Mouse (Mus musculus) embryonic facial prominence, embryonic 10.5 days (tissue): ENCODE results near the gene BC107364. TPM values are rescaled to one million over a fixed set of nuclear protein-coding genes. Genes with fewer than 3 reads are reported as not detected.
"Not testable (repeated sequence)": the region's sequence is repeated elsewhere in the genome, so short reads cannot be mapped to it uniquely, and the experiment has no call there.

Experiments used
- DNase-seq: peaks from one replicate; pipeline ENCODE4 v3.0.0-alpha.2; 2017; ENCODE audit warnings: low spot score
- H3K27ac ChIP-seq: fragments of 300-500 bp; sonication (generic); replicated peaks from 2 replicates; pipeline ENCODE4 v1.5.1; 2016; ENCODE audit warnings: mild to moderate bottlenecking
- H3K27me3 ChIP-seq: fragments of 300-500 bp; sonication (generic); replicated peaks from 2 replicates; pipeline ENCODE4 v1.6.1; 2016; ENCODE audit warnings: low read depth, mild to moderate bottlenecking; ENCODE audit not compliant: poor library complexity, severe bottlenecking
- H3K36me3 ChIP-seq: fragments of 300-500 bp; sonication (generic); replicated peaks from 2 replicates; pipeline ENCODE4 v1.6.1; 2016; ENCODE audit warnings: mild to moderate bottlenecking, moderate library complexity
- H3K4me1 ChIP-seq: fragments of 300-500 bp; sonication (generic); 2 replicates; pipeline ENCODE4 v1.6.1; 2016
- H3K4me3 ChIP-seq: fragments of 300-500 bp; sonication (generic); 2 replicates; pipeline ENCODE4 v1.5.1; 2016; ENCODE audit warnings: mild to moderate bottlenecking, moderate library complexity
- H3K9me3 ChIP-seq: fragments of 300-500 bp; sonication (generic); 2 replicates; pipeline ENCODE4 v1.6.1; 2016; ENCODE audit warnings: mild to moderate bottlenecking
- WGBS: fragments of 180-500 bp; shearing (Covaris S2); methylation state at CpG from one replicate; pipeline ENCODE4 v1.1.7; 2016; 5-methylcytosine and 5-hydroxymethylcytosine counted together
- polyA plus RNA-seq: library from polyadenylated mRNA; unstranded; fragments of >200 nt; fragmentation: Nextera tagmentation; extraction: Ambion mirVana; gene quantifications from 2 replicates; pipeline ENCODE4 v1.2.1, GENCODE M21; 2016

The BC107364 gene
- polyA plus RNA-seq: not detected in 2 replicates

DNA sequence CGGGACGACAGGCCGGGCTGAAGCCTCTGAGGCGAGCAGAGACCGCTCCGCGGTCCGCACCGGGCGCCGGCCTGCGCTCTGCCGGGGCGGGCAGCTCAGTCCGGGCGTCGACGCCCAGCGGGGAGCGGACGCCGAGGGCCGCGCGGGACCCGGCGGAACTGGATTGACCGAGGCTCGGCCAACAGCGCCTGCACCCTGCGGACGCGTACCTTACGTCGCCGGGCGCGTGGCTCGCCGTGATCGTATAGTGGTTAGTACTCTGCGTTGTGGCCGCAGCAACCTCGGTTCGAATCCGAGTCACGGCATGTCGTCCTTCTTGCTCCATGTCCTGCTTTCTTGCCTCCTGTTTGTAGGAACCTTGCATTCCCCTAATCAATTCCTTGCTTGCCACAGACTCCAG, at the start of gene BC107364:
Gene BC107364 (minus strand): TSS at position 45 of the 400 bp plus-strand sequence.
- not testable (repeated sequence) for H3K4me3 ChIP-seq, H3K27ac ChIP-seq, H3K36me3 ChIP-seq, H3K4me1 ChIP-seq, H3K9me3 ChIP-seq, DNase-seq
- H3K27me3 ChIP-seq: peaks cover 14% of the 10 kb centered on the region
- WGBS: no CpG with 5 or more reads among the region's 48 CpGs

DNA sequence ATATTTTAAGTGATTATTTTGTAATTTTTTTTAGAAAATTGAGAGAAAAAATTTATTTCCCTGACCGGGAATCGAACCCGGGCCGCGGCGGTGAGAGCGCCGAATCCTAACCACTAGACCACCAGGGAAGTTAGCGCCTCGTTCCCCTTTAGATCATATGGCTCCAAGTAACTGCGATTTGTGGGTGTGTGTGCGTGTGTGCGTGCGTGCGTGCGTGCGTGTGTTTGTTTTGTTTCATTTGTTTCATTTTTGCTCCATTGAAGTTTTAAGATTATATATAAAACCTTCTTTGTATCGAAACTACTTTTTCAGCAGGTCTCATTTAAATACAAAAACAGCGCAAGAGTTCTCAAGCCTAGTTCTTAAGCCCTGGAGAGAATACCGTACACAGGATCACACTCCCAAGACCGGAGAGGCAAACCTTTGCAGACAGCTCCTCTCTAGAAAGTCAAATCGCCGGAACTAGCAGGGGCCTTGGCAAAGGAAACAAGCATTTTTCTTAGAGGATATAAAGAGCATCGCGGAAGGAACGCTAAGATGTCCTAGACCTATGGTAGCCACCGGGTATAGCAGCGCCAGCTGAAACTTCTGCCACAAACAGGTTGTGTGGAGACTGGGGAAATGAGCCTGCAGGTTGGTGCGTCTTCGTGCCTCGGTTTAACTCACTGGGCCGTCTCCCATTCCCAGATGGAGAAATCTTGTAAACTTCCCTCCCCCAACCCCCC, 49.4 kb upstream of the BC107364 start:
- H3K36me3 ChIP-seq: no peaks in the 10 kb centered on the region
- WGBS: under 1% methylated on average over 32 of the region's 32 CpGs
- peak; percentile 90 for DNase-seq
- H3K27ac ChIP-seq: peak overlapping the region; percentile 82
- H3K27me3 ChIP-seq: no peaks in the 10 kb centered on the region
- H3K4me1 ChIP-seq: peaks cover 17% of the 10 kb centered on the region; the same call in 1 of the 2 replicates
- H3K9me3 ChIP-seq: no peaks in the 10 kb centered on the region
- peak overlapping the region; percentile 78 for H3K4me3 ChIP-seq

GRCm38 (mm10) chr3:96500691-96501265, 48.7 kb upstream of the BC107364 start:
- peak; percentile 79 for DNase-seq
- Histone ChIP-seq H3K27me3 (no peaks in the 10 kb centered on the region), H3K4me1 (peaks cover 22% of the 10 kb centered on the region; the same call in 1 of the 2 replicates), H3K27ac (peak overlapping the region; percentile 82), H3K36me3 (no peaks in the 10 kb centered on the region), H3K9me3 (no peaks in the 10 kb centered on the region), H3K4me3 (peak overlapping the region; percentile 78)
- under 1% methylated on average over 19 of the region's 19 CpGs for WGBS

DNA sequence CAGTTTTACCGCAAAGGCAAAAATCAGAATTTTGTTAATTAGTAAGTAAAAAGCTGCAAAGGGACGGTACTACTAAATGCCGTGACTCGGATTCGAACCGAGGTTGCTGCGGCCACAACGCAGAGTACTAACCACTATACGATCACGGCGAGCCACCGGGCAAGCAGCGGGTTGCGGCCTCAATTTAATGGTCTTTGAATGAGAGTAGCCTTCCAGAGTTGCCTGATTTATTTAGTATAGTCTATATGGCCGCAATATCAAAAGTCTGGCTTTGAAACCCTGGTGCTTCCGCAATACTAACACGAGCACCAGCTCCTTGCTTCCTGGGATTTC, 48.1 kb upstream of the BC107364 start:
- H3K4me1 ChIP-seq: peaks cover 22% of the 10 kb centered on the region; the same call in 1 of the 2 replicates
- peak overlapping the region; percentile 85 for H3K27ac ChIP-seq
- under 1% methylated on average over 17 of the region's 17 CpGs for WGBS
- no peaks in the 10 kb centered on the region for H3K9me3 ChIP-seq
- peak overlapping the region; percentile 78 for H3K4me3 ChIP-seq
- H3K36me3 ChIP-seq: no peaks in the 10 kb centered on the region
- DNase-seq: peak; percentile 93
- no peaks in the 10 kb centered on the region for H3K27me3 ChIP-seq

GRCm38 (mm10) chr3:96499481-96500288, 47.6 kb upstream of the BC107364 start:
- Histone ChIP-seq H3K27ac (peak overlapping the region; percentile 85), H3K4me3 (peak overlapping the region; percentile 78), H3K36me3 (no peaks in the 10 kb centered on the region), H3K4me1 (peaks cover 22% of the 10 kb centered on the region; the same call in 1 of the 2 replicates), H3K27me3 (no peaks in the 10 kb centered on the region), H3K9me3 (no peaks in the 10 kb centered on the region)
- DNase-seq: peak; percentile 85
- under 1% methylated on average over 36 of the region's 36 CpGs for WGBS

DNA sequence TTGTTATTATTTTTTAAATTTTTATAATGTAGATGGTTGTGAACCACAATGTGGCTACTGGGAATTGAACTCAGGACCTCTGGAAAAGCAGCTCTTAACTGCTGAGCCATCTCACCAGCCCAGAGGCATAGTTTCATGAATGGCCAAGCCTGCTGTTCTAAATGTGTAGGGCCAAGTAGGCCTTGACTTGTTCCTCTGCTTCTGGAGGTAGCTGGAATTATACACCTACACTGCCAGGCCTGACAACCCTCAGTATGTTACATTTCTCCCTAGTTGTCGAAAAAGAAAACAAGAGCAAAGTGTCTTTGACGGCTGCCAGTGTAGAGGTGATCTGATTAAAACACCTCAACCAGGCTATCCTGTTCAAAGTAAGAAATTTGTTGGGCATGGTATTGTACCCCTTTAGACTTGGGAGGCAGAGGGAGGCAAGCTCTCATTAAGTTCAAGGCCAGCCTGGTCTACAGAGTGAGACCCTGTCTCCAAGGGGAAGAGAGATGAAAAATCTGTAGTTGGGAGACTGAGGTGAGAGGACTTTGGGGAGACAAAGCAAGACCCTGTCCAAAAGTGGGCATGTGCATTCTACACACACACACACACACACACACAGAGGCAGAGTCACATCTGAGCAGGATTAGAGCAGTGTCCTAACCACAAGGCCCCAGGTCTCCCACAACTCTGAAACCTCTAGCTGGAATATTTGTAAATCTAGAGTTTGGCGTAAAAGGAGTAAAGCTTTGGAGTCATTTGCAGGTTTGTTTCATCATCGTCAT, 46.6 kb upstream of the BC107364 start:
- 0 out of 2 replicates have a peak overlapping the region, but pooled peaks have one; percentile 6 for H3K27ac ChIP-seq
- H3K4me1 ChIP-seq: peaks cover 22% of the 10 kb centered on the region; the same call in 1 of the 2 replicates
- no peaks in the 10 kb centered on the region for H3K36me3 ChIP-seq
- H3K4me3 ChIP-seq: peak overlapping the region; percentile 78
- H3K27me3 ChIP-seq: no peaks in the 10 kb centered on the region
- no peak for DNase-seq
- H3K9me3 ChIP-seq: no peaks in the 10 kb centered on the region
- whole genome bisulfite sequencing: 86% methylated on average over 4 of the region's 4 CpGs

DNA sequence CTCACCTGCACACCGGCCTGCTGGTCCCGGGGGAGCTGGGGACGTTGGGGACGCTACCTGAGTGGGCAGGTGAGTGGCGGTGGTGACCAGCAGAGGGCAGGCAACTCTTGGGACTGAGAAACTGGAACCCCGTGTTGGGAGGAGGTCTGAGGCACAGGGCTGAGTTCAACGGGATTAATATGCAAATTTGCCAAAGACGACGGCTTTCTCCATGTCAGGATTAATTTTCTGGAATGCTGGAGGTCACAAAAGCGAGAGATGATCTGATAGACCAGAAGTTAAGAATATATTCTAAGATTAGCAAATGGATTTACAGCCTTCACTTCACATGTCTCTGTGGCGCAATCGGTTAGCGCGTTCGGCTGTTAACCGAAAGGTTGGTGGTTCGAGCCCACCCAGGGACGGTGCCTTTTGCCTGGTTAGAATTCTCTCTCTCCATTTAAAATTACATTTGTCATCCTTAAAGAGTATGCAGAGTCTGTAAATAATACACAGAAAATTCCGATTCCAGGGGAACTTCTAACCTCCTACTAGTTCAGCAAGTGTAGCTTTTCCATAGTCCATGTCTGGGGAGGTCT, 45.4 kb upstream of the BC107364 start:
- H3K27ac ChIP-seq: peak overlapping the region; percentile 73
- under 1% methylated on average over 19 of the region's 19 CpGs for WGBS
- DNase-seq: peak; percentile 85
- no peaks in the 10 kb centered on the region for H3K9me3 ChIP-seq
- peak overlapping the region; percentile 76 for H3K4me3 ChIP-seq
- H3K4me1 ChIP-seq: peaks cover 17% of the 10 kb centered on the region; the same call in 1 of the 2 replicates
- H3K27me3 ChIP-seq: no peaks in the 10 kb centered on the region
- H3K36me3 ChIP-seq: no peaks in the 10 kb centered on the region

DNA sequence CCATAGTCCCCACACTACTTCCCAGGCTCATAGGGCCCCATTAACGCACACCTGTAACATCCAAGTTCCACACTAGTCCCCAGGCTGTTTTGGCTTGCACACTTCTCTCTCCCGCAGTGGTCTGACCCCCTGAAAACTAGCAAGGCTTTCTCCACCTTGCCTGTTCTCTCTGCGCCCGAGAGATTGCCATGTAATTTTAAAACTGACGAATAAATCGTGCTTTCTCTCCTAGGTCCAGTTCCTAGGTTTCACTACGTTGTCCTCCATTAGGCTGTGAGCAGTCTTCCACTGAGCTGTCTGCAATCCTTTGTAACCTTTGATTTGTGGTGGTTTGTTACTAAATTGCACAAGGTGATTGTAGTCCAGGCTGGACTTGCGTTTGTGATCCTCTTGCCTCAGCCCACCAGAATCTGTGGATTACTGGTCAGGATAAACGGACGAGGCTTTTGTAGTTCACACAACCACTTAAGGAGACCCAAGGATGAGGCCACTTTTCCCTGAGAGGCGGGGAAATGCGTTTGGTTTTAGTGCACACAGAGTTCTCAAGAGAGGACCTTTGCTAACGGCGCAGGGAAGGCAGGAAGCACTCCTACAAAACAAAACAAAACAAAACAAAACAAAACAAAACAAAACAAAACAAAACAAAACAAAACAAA, 44.6 kb upstream of the BC107364 start:
- H3K27me3 ChIP-seq, DNase-seq, H3K36me3 ChIP-seq, H3K27ac ChIP-seq, H3K9me3 ChIP-seq: not testable (repeated sequence)
- WGBS: 12% methylated on average over 14 of the region's 14 CpGs
- Histone ChIP-seq H3K4me1 (peaks cover 17% of the 10 kb centered on the region; the same call in 1 of the 2 replicates), H3K4me3 (peak overlapping the region; percentile 76)

GRCm38 (mm10) chr3:96496216-96496615, 44.1 kb upstream of the BC107364 start:
- DNase-seq: no peak
- WGBS: 64% methylated on average over 7 of the region's 7 CpGs
- H3K4me3 ChIP-seq: peak overlapping the region; percentile 76

DNA sequence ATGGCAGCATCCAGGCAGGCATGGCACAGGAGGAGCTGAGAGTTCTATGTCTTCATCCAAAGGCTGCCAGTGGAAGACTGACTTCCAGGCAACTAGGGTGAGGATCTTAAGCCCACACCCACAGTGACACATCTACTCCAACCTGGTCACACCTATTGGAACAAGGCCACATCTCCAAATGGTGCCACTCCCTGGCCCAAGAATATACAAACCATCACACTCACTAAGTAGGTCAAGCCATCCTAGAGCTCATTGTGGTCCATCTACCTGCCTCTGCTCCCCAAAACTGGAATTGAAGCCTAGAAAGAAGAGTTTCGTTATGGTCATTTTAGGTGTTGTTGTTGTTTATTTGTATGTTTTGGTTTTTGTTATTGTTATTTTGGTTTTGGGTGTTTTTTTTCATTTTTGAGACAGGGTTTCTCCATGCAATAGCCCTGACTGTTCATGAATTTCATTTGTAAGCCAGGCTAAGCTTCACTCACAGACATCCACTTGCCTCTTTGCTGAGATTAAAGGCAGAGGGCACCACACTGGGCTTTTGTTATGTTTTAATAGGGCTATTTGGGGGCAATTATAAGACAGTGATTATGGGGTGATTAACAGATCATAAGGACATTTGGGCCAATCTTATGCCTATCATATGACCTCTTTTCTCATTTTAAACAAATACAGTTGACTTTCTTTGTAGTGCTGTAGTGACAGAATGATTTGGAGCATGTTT, 43.5 kb upstream of the BC107364 start:
- DNase-seq: no peak
- WGBS: 95% methylated on average over 1 of the region's 1 CpGs
- Histone ChIP-seq H3K27ac (no peak overlapping the region), H3K9me3 (no peaks in the 10 kb centered on the region), H3K4me1 (peaks cover 17% of the 10 kb centered on the region; the same call in 1 of the 2 replicates), H3K4me3 (no peak overlapping the region), H3K27me3 (no peaks in the 10 kb centered on the region), H3K36me3 (no peaks in the 10 kb centered on the region)

More at GRCm38 (mm10) chr3:96496216-96496615, 44.1 kb upstream of the BC107364 start:
- no peak overlapping the region for H3K27ac ChIP-seq
- H3K36me3 ChIP-seq: no peaks in the 10 kb centered on the region
- peaks cover 17% of the 10 kb centered on the region; the same call in 1 of the 2 replicates for H3K4me1 ChIP-seq
- H3K27me3 ChIP-seq: no peaks in the 10 kb centered on the region
- H3K9me3 ChIP-seq: no peaks in the 10 kb centered on the region

DNA sequence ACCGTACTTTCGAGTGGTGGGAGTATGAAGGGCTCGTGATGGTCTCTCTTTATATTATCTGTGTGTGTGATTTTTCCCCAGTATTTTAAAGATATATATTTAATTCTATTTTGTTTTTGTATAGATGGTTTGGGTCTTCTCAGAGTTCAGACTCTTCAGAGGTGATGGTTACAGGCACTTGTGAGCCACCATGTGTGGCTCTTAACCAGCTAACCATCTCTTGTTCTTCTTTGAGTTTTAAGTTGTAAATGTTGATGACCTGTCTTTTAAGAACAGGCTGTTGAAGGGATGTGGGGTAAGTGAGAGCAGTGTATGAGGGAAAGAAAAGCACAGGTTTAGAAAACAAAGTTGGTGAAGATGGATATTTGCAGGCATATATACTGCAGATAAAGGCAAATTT, 42.8 kb upstream of the BC107364 start:
- Histone ChIP-seq H3K27ac (no peak overlapping the region), H3K27me3 (no peaks in the 10 kb centered on the region), H3K4me3 (no peak overlapping the region), H3K9me3 (no peaks in the 10 kb centered on the region), H3K36me3 (no peaks in the 10 kb centered on the region), H3K4me1 (peaks cover 17% of the 10 kb centered on the region; the same call in 1 of the 2 replicates)
- 95% methylated on average over 3 of the region's 3 CpGs for WGBS
- DNase-seq: no peak
